Mouse (Mus musculus) ES-Bruce4 (cell line): ENCODE measurements around the gene Erich2.

Experiments used
- CTCF ChIP-seq: IDR thresholded peaks from one replicate; pipeline ENCODE4 v1.8.1; 2011; ENCODE audit warnings: low read depth, low read length
- EP300 ChIP-seq: IDR thresholded peaks from 2 replicates; pipeline ENCODE4 v1.6.1; 2011; ENCODE audit warnings: low read depth, low read length; ENCODE audit not compliant: insufficient read depth
- POLR2A ChIP-seq: IDR thresholded peaks from one replicate; pipeline ENCODE4 v1.8.1; 2011; ENCODE audit warnings: low read length; ENCODE audit not compliant: insufficient read depth

- TF ChIP-seq POLR2A (no peak), CTCF (no peak), EP300 (no peak)
Observed at GRCm38 (mm10) chr2:70505229-70505628, 3.4 kb upstream of the Erich2 start.
